Mouse (Mus musculus) common myeloid progenitor, adult 5-6 weeks (primary cell): Measurements from ENCODE around the gene Mlip. TPM values are rescaled to one million over a fixed set of nuclear protein-coding genes. Genes with fewer than 3 reads are reported as not detected.
"Not testable (repeated sequence)": the region's sequence is repeated elsewhere in the genome, so short reads cannot be mapped to it uniquely, and the experiment has no call there.

Source experiments
- ATAC-seq: replicated peaks from 2 replicates; pipeline ENCODE4 v1.8.0; 2016; ENCODE audit warnings: low read depth, mild to moderate bottlenecking, moderate TSS enrichment, inconsistent platforms; ENCODE audit not compliant: poor library complexity, severe bottlenecking
- total RNA-seq: library from RNA; stranded (forward); fragments of 200-1000, 187-1606 nt; gene quantifications from 2 replicates; pipeline ENCODE4 v1.2.3, GENCODE M21; 2017

Mlip gene
- not detected in 2 replicates for total RNA-seq

GRCm38 (mm10) chr9:77352432-77353175, at the start of gene Mlip:
Gene Mlip (minus strand): TSS chr9:77352969.
- no peak for ATAC-seq

DNA sequence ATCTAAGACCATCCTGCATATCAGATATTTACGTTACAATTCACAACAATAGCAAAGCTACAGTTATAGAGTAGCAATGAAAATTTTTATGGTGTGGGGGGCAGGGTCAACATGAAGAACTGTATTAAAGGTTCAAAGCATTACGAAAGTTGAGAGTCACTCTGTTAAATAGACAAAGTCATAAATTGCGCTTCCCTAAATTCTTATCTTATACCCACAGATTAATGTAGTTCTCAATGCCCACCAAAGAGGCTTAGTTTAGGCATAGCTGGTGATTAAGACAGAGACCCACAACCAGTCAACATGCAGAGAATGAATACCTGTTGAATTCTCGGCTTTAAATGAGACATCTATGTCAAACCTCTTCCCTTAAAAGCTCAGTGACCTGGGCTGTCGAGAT, 47.0 kb upstream of the Mlip start:
- ATAC-seq: 0 out of 2 replicates have a peak, but pooled peaks have one; percentile 32

DNA sequence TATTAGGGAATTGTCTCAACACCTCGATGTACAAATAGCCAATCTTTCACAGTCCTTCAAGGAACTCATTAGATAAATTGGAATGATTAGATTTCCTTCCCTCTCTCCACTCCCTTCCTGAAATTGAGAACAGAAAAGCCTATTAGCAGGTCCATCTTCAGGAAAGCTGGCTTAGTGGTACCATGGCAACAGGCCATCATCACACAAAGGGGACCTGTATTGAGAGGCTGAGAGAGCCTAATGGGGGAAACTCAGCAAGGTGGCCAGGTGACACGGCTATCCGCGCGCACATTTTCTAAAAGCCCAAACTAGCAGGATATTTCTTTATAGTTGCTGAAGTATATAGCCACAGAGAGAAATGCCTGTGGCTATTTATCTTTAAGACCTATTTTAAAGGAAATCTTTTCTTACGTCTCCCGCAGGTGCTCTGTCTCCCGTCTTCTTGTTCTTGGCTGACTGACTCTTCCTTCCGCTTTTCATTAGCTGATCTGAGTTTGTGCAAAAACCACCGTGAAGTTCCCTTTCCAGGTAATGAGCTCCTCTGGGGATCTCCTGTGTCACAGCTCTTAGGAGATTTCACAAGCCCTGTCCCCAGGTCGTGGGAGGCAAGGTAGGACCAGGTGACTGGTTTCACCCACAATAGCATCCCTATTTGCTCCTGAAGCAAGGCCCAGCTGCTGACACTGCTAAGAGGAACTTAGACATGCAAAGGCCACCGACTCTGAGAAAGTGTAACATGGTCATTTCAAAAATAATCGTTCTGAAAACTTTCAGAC, 46.3 kb upstream of the Mlip start:
- ATAC-seq: no peak

DNA sequence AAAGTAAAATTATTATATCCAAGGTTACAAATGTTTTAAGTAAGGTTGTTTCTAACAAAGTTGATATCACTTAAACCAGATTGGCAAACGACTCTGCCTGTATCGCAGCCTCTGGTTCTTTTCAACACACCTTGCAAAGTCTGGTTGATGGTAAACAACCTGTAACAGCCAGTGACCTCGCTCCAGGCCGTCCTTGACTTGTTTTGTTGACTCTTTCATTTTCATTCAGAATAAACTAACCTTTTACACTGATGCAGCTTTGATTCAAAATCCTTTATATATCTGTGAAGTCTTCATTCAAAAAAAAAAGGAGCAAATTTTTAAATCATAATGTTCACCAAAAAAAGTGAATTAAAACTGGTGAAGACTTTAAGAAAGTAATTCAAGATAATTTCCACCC, 44.3 kb upstream of the Mlip start:
- no peak for ATAC-seq

GRCm38 (mm10) chr9:77391248-77391647, 38.5 kb upstream of the Mlip start:
- 0 out of 2 replicates have a peak, but pooled peaks have one; percentile 18 for ATAC-seq

DNA sequence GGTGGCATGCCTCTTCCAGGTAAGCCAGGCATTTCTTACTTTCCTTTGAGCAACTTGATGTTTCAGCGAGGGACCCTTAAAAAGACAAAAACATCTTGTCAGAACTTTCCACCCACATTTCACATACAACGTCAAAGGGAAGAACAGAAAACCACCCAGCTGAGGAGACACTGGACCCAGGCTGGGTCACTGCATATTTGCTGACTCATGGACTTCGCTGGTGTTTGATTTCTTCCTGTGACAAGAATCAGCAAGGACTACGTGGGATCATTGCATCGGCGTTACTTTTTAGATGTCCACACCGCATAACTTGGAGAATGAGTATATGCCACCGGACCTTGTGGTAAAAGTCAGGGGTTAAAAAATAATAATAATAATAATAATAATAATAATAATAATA, 36.2 kb upstream of the Mlip start:
- no peak for ATAC-seq

DNA sequence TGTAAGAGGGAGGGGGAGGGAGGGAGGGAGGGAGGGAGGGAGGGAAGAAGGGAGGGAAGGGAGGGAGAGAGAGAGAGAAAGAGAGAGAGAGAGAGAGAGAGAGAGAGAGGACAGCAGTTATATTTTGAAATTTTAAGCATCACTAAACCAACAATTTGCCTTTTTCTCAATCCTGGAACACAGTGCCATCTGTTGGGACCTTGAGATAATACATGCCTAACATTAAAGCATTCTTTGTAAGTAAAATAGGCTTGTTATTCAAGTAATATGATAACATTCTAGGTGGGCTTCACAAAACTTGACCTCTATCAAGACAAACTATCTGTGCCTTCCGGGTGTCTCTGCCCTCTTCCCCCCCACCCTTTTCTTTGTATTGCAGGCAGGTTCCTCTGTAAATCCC, 34.0 kb upstream of the Mlip start:
- no peak for ATAC-seq

- ATAC-seq: no peak
Measured at GRCm38 (mm10) chr9:77385611-77386010, 32.8 kb upstream of the Mlip start.

DNA sequence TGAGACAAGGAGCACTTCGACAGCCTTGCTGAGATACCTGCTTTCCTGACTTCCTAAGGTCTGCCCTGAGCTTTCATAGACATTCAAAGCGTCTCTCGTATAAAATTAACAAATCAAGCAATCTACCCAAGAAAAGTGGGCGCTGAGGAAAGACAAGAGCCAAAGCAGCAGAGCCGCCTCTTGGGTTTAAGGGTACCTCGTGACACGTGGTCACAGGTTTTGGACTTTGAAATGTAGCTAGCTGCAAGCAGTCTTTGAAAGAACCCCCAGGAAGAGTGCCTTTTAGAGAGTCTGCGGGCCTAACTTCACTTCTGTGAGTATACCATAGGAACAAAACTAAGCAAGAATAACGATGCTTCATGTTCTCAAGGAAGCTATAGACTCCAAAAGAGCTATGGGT, 31.9 kb upstream of the Mlip start:
- ATAC-seq: no peak

GRCm38 (mm10) chr9:77383951-77384350, 31.2 kb upstream of the Mlip start:
- no peak for ATAC-seq

GRCm38 (mm10) chr9:77382514-77382913, 29.7 kb upstream of the Mlip start:
- ATAC-seq: no peak

DNA sequence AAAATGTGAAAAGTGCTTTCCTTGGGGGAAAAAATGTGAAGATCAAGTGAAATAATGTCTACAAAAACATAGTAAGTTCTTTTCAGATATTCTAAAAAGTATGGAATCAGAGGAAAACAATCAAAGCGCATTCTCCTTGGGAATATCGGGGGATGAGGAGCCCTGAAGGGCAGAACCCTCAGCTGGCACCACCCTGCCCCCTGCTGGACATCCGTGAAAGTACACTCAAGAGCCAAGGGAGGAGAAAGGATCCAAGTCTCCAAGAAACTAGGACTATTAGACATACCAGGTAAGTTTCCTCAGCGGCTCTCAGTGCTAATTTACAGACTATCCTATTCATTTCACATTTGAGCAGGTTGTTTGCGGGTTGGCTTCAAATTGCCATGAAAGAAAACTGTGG, 28.8 kb upstream of the Mlip start:
- ATAC-seq: peak; percentile 71

- peak; percentile 80 for ATAC-seq
Measured at GRCm38 (mm10) chr9:77379625-77380024, 26.9 kb upstream of the Mlip start.

GRCm38 (mm10) chr9:77377696-77378095, 24.9 kb upstream of the Mlip start:
- ATAC-seq: no peak

DNA sequence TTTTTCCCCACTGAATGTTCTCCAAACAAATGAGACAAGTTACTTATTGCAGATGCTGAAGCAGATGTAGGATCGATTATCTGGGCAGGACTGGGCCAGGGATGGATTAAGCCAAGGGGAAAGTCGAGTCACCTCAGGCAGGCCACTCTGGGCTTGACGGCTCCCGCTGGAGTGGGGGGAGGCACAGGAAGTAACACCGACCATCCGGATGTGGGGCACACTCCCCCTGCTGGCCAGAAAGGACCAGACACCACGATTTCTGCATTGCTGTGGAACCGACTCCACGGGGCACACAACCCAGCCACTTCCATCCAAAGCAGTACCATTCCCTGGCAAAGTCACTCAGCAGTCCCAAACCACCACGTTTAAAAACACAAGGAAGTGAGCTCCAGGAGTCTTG, 24.3 kb upstream of the Mlip start:
- ATAC-seq: peak; percentile 65

DNA sequence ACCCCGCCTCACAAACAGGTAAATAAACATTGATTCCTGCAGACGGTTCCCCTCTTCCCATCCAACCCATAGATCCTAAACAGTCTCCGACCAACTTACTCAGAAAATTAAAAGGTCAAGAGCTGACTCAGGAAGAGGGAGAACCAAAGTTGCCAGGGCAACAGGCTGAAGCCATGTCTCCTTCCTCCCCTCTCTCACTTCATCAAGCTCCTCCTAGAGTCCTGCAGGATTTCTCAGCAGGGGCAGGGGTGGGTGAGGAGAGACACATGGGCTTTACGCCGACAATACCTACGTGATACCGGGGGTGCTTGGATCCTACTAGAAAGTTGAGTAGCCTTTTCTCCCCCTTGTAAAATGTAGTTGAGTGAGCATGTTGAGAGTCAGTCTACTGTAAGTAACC, 23.8 kb upstream of the Mlip start:
- ATAC-seq: no peak

GRCm38 (mm10) chr9:77370706-77371105, 17.9 kb upstream of the Mlip start:
- no peak for ATAC-seq

GRCm38 (mm10) chr9:77369262-77369661, 16.5 kb upstream of the Mlip start:
- ATAC-seq: no peak

DNA sequence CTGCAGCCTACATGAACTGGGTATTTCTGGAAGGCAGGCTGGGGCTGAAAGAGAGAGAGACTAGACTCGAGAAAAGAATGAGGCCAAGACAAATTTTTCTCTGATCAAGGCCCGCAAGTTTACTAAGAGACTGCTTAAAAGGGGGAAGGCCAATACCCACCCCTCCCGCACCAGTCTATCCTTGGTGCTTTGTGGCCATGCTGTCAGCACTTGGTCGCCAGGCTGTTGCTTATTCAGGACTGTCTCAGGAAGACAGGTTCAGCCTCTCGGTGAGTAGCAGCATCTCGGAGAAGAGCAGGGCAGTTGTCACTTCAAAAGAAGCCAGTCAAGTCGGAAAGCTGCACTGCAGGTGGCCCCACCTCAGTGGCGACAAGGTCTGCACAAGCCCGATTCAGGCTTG, 11.9 kb upstream of the Mlip start:
- ATAC-seq: not testable (repeated sequence)

DNA sequence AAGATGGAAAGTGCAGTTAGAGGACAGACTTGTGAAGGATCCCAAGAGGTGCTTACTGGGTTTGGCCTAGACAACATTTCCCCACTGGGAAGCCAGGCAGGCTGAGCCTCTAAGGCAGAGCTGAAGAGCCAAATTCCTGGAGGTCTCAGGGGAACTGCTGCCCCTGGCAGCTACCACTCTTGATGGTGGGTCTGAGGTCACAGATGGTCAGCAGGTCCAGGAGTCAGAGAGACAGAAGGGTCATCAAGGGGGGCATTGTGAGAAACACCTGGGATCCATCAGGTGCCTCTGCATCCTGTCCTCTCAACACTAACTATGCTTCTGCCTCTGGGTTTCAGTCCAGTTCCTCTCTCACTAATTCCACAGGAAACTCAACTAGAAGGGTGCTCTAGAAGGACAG, 10.1 kb upstream of the Mlip start:
- no peak for ATAC-seq

GRCm38 (mm10) chr9:77360654-77361053, 7.9 kb upstream of the Mlip start:
- no peak for ATAC-seq
